In the genomic region with DNA sequence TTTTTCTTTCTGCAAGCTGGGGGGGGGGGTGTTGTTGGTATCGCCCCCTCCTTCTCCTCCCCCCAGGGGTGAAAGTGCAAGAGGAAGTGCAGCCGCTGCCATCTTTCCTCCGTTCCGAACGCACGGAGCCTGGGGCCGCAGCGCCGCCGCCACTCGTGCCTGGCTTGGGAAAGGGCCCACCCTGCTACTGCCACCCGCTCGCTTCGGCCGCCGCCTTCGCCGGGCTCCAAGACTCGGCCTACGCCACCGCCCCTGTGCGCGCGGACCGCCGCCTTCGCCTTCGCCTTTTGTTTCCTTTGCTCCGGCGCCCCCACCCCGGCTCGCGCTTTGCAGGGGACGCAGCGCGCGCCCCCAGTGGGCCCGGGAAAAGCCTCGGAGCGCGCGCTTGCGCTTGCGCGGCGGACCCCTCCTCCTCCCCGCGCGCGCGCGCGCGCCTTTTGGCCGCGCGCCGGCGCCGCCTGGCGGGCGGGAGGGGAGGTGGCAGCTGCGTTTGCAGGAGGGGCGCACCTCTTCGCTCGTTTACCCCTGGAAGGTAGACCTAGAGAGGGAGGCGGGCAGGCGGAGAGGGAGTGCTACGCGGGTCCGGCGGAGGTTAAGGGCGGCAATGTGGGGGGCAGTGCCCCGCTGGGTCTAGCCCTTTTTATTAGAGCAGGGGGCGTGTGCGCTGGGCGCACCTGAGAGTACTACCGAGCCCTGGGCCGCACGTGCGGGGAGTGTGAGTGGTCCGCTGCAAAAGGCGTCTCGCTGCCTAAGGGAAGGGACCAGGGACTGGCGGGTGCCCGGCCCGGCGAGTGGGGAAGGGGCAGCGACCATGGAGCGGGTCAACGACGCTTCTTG, we compare ENCODE assay signal across 8 mouse cellular contexts. TPM values are rescaled to one million over a fixed set of nuclear protein-coding genes. Genes with fewer than 3 reads are reported as not detected.
DNase-seq lines count a peak whose midpoint lies in the region; ATAC-seq and TF ChIP-seq lines count a peak whose summit lies in the region.

No protein-coding gene starts in this region.

- in situ Hi-C loops in Patski (cut with MboI; ENCODE audit: low pct_unique_long_range_greater_than_20kb): no loop called here

- no peak for DNase-seq in Patski (ENCODE audit: low read depth, low spot score)
- peak; percentile 86 for DNase-seq in cerebellum, adult 8-10 months
- peak; percentile 80 for DNase-seq in left cerebral cortex, adult 11 months (ENCODE audit: low spot score)
- DNase-seq in lung, postnatal 4 days: peak; percentile 88 to 93
- DNase-seq in retina, postnatal 1 day: peak; percentile 96
- DNase-seq in thymus, postnatal 4 days: peak; percentile 93

- no peaks in the 10 kb centered on the region for H3K9me3 ChIP-seq in hindbrain, embryonic 13.5 days

- no peaks in the 10 kb centered on the region for H3K27me3 ChIP-seq in Patski
- H3K27me3 ChIP-seq in hindbrain, embryonic 13.5 days: no peaks in the 10 kb centered on the region

- peak overlapping the region; percentile 100 for H3K27ac ChIP-seq in hindbrain, embryonic 13.5 days

- POLR2A ChIA-PET in Patski (lab: Charles Lee): interaction anchor here (0.6 to 6.9 kb wide), 11 partner anchors 10 to 97 kb away, joined by 3 to 63 read pairs (median 6); partner anchors contain the start of genes Drg1 and Sfi1

- ATAC-seq in Patski: peak; percentile 28
- ATAC-seq in frontal cortex, adult (ENCODE audit: low TSS enrichment): peak; percentile 42
- peak; percentile 61 for ATAC-seq in hindbrain, embryonic 13.5 days (ENCODE audit: low FRiP score)

- TF ChIP-seq CTCF in Patski (IDR thresholded peaks at IDR 0.05): no peak

- WGBS in hindbrain, embryonic 13.5 days: under 1% methylated on average over 81 of the region's 92 CpGs

- CTCF ChIA-PET in Patski (lab: Charles Lee): interaction anchor here (0.9 to 2.0 kb wide), 8 partner anchors 9 to 29 kb away, joined by 3 to 7 read pairs (median 4); partner anchors contain the start of gene Drg1

- peak overlapping the region; percentile 100 for H3K4me2 ChIP-seq in hindbrain, embryonic 13.5 days

- H3K4me3 ChIP-seq in hindbrain, embryonic 13.5 days: peak overlapping the region; percentile 82

- peak overlapping the region; percentile 96 for H3K9ac ChIP-seq in hindbrain, embryonic 13.5 days

- peaks cover 52% of the 10 kb centered on the region for H3K4me1 ChIP-seq in hindbrain, embryonic 13.5 days (replicated peaks)

- peaks cover 17% of the 10 kb centered on the region for H3K36me3 ChIP-seq in hindbrain, embryonic 13.5 days

RNA-seq across cellular contexts. Expression of gene Patz1, which starts 1.3 kb away (rescaled TPM):
- 59.5 TPM for polyA plus RNA-seq in Patski (2021)
- polyA plus RNA-seq in hindbrain, embryonic 13.5 days (2015; fragmentation: Nextera tagmentation; extraction: Ambion mirVana): 69.6 TPM in 2 replicates

RNA-seq across cellular contexts. Expression of gene Drg1, which starts 23.8 kb away (rescaled TPM):
- 137 TPM for polyA plus RNA-seq in Patski (2021)
- 235 and 243 TPM in 2 replicates for polyA plus RNA-seq in hindbrain, embryonic 13.5 days (2015; fragmentation: Nextera tagmentation; extraction: Ambion mirVana)

RNA-seq across cellular contexts. Expression of gene Pik3ip1, which starts 40.2 kb away (rescaled TPM):
- 24.7 TPM for polyA plus RNA-seq in Patski (2021)
- 25.4 and 25.5 TPM in 2 replicates for polyA plus RNA-seq in hindbrain, embryonic 13.5 days (2015; fragmentation: Nextera tagmentation; extraction: Ambion mirVana)
